Mouse (Mus musculus) kidney, adult 2 months (tissue): ENCODE measurements around the gene Cyp2d9. TPM values are rescaled to one million over a fixed set of nuclear protein-coding genes. Genes with fewer than 3 reads are reported as not detected.
"Not testable (repeated sequence)": the region's sequence is repeated elsewhere in the genome, so short reads cannot be mapped to it uniquely, and the experiment has no call there.

Experiments used
- DNase-seq: peaks from one replicate; pipeline ENCODE4 v3.0.0; 2021
- H3K27ac ChIP-seq: fragments of 200-500 bp; 2 replicates; pipeline ENCODE4 v1.5.1; 2012; ENCODE audit warnings: low read depth, low read length, control low read depth, inconsistent platforms; ENCODE audit not compliant: insufficient read depth
- H3K27me3 ChIP-seq: fragments of 200-500 bp; replicated peaks from 2 replicates; pipeline ENCODE4 v1.6.1; 2012; ENCODE audit warnings: mild to moderate bottlenecking, moderate library complexity, low read length, inconsistent platforms; ENCODE audit not compliant: control insufficient read depth, insufficient read depth
- H3K36me3 ChIP-seq: fragments of 200-500 bp; 2 replicates; pipeline ENCODE4 v1.6.1; 2012; ENCODE audit warnings: mild to moderate bottlenecking, moderate library complexity, low read length, inconsistent platforms; ENCODE audit not compliant: control insufficient read depth, insufficient read depth
- H3K4me1 ChIP-seq: fragments of 200-500 bp; 2 replicates; pipeline ENCODE4 v1.6.1; 2011; ENCODE audit warnings: low read length; ENCODE audit not compliant: control insufficient read depth, insufficient read depth
- H3K4me3 ChIP-seq: fragments of 200-500 bp; 2 replicates; pipeline ENCODE4 v1.5.1; 2011; ENCODE audit warnings: mild to moderate bottlenecking, low read depth, low read length, control low read depth; ENCODE audit not compliant: insufficient read depth
- CTCF ChIP-seq: fragments of 200-500 bp; conservative IDR thresholded peaks from 2 replicates; pipeline ENCODE4 v1.5.1; 2011; ENCODE audit warnings: low read depth, mild to moderate bottlenecking, control low read depth, low read length, moderate library complexity, mixed read lengths; ENCODE audit not compliant: insufficient read depth, insufficient read length
- POLR2A ChIP-seq: fragments of 200-500 bp; IDR thresholded peaks from one replicate; pipeline ENCODE4 v1.6.1; 2011; ENCODE audit warnings: low read depth, low read length, control low read depth
- WGBS: fragments of 180-500 bp; shearing (Covaris S2); methylation state at CpG from one replicate; pipeline ENCODE4 v1.1.7; 2018; 5-methylcytosine and 5-hydroxymethylcytosine counted together
- polyA plus RNA-seq: library from polyadenylated mRNA; depleted of rRNA; stranded (reverse); fragments of >200 nt; gene quantifications from 2 replicates; pipeline ENCODE4 v1.2.3, GENCODE M21; 2012

Cyp2d9 gene
- polyA plus RNA-seq, 1 experiment: 29.6 TPM

DNA sequence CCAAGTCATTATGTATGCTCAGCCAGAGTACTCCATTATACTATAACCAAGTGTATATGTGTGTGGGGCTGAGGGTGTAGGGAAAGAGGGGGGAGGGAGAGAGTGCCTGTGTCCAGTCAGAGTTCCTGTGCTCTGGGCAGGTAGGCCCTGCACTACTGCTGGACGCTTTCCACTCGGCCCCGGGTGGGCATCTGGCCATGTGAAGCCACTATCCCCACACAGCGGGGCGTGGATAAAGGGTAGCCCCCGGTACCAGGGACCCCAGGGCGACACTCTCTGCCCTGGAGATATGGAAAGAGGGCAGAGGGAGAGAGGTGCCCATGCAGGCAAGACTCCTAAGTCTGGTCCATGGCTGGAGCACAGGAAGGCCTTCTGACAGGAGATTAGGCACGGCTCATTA is 12.0 kb downstream of the Cyp2d9 start:
- TF ChIP-seq POLR2A: no peak
- no peak for TF ChIP-seq CTCF
- 80% methylated on average over 8 of the region's 8 CpGs for WGBS
- Histone ChIP-seq H3K27me3 (no peaks in the 10 kb centered on the region), H3K36me3 (no peaks in the 10 kb centered on the region), H3K27ac (no peak overlapping the region), H3K4me1 (no peaks in the 10 kb centered on the region; the same call in 1 of the 2 replicates), H3K4me3 (no peak overlapping the region)
- DNase-seq: no peak

DNA sequence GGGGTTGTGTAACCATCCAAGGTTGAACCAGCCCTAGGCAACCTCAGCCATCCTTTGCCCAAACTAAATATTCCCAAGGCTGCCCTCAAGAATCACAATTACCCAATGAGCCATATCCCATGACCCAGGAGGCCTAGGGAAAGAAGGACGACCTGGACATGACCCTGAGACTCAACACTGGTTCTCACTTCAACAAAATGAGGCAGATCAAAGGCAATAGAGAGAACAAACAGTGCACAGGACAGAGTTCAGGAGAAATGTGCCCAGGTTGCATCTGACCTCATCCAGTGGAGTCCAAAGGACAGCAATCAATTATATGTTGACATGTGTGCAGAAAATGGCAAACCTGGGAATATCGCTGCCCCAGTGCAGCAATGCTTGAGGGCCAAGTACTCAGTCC is 16.8 kb downstream of the Cyp2d9 start:
- not testable (repeated sequence) for H3K36me3 ChIP-seq, H3K4me3 ChIP-seq, H3K27me3 ChIP-seq, H3K4me1 ChIP-seq, H3K27ac ChIP-seq
- WGBS: 35% methylated on average over 2 of the region's 2 CpGs
- DNase-seq: peak; percentile 77

DNA sequence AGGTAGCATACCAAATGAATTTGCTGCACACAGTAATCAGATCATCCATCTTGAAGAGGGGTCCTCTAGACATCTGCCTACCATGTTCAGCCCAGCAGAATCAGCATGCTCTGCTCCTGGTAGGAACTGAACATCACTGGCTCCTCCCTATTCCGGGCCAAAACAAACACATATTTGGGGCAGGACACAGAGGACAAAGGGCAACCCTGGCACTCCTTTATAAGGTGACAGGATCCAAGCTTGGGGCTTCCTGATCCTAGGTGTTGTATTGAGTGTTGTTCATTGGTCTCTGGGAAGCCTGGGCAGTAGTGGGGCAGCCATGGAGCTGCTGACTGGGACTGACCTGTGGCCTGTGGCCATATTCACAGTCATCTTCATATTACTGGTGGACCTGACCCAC is 18.9 kb downstream of the Cyp2d9 start:
- peak; percentile 65 for DNase-seq
- H3K4me1 ChIP-seq, H3K27me3 ChIP-seq, H3K36me3 ChIP-seq, H3K27ac ChIP-seq: not testable (repeated sequence)
- H3K4me3 ChIP-seq: peak overlapping the region; percentile 10; the same call in 1 of the 2 replicates
- 72% methylated on average over 1 of the region's 1 CpGs for WGBS

DNA sequence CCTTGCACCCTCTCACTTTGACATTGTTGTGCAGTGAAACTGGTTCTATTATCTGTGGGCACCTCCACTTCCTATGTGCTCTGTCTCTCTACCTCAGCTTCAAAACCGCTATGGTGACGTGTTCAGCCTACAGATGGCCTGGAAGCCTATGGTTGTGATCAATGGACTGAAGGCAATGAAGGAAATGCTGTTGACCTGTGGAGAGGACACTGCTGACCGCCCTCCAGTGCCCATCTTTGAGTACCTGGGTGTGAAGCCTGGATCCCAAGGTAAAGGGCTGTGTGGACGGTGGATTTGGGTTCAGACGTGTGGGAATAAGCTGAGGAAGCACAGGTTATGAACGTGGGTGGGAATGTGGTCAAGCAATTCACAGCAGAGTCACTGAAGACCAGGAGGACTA is 20.3 kb downstream of the Cyp2d9 start:
- 86% methylated on average over 6 of the region's 6 CpGs for WGBS
- H3K4me1 ChIP-seq, DNase-seq, H3K27me3 ChIP-seq, H3K27ac ChIP-seq, H3K4me3 ChIP-seq, H3K36me3 ChIP-seq: not testable (repeated sequence)

DNA sequence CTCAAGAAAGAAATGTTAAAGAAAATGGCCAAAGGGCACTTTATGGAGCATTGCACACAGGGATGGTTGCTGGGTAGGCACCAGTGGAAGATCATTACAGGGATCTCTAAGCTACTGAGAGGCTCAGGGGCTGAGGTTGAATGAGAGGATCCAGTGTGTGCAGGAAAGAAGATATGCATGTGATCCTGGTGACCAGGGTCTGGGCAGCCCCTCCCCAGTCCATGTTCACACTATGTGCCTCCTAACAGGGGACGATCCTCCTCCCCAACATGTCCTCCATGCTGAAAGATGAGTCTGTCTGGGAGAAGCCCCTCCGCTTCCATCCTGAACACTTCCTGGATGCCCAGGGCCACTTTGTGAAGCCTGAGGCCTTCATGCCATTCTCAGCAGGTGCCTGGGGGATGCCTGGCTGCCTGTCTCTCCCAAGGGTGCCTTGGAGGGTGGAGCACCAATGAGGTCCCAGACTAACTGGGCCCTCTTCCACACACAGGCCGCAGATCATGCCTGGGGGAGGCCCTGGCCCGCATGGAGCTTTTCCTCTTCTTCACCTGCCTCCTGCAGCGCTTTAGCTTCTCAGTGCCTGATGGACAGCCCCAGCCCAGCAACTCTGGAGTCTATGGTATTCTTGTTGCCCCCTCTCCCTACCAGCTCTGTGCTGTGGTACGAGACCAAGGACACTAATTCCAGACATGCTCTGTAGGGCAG is 23.0 kb downstream of the Cyp2d9 start:
- 91% methylated on average over 6 of the region's 6 CpGs for WGBS

DNA sequence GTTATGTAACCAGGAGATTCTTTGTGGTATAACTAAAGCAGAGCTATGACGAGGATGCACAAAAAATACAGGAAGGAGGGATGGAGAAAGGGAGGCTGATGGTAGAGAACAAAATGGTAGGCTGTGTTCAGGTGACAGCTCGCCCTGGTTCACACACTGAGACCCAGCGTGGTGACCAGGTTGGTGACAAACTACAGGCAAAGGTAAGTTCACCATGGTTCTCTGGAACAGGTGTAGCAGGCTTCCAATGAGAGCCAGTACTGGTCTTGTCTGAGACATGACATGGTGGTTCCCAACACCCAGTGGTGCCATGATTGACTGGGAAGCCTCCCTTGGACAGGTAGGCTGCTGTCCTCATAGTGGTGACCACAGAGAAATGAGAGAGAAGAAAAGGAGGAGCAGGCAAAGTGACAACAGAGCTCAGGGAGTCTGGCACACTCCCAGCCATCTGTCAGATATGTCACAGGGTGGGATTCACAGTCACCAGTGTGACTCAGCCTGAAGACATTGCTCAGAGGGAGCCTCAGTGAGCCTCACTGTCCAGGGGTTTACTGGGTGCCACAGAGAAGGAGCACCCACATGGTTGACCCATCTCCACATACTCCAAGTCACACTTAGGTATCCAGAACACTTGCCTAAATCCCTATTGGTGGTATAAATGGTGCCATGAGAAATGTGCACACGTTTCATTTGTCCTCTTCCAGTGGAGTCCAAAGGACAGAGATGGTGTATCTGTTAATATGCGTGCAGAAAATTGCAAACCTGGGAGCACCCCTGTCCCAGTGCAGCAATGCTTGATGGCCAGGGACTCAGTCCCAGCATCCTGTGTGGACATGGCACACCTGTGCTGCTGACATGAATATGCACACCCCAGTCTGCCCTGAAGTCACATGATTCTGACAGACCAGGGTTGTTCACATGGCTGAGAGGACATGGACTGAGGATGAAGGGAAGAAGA is 24.1 kb downstream of the Cyp2d9 start:
- no peak for TF ChIP-seq POLR2A
- TF ChIP-seq CTCF: no peak
- WGBS: 73% methylated on average over 5 of the region's 5 CpGs
- no peaks in the 10 kb centered on the region for H3K36me3 ChIP-seq
- H3K4me3 ChIP-seq: no peak overlapping the region
- H3K27ac ChIP-seq: no peak overlapping the region
- no peaks in the 10 kb centered on the region for H3K27me3 ChIP-seq
- H3K4me1 ChIP-seq: no peaks in the 10 kb centered on the region
- DNase-seq: no peak

More for the DNA sequence above, 23.0 kb downstream of the Cyp2d9 start:
- not testable (repeated sequence) for H3K4me1 ChIP-seq, H3K4me3 ChIP-seq, H3K27me3 ChIP-seq, H3K36me3 ChIP-seq, DNase-seq, H3K27ac ChIP-seq

DNA sequence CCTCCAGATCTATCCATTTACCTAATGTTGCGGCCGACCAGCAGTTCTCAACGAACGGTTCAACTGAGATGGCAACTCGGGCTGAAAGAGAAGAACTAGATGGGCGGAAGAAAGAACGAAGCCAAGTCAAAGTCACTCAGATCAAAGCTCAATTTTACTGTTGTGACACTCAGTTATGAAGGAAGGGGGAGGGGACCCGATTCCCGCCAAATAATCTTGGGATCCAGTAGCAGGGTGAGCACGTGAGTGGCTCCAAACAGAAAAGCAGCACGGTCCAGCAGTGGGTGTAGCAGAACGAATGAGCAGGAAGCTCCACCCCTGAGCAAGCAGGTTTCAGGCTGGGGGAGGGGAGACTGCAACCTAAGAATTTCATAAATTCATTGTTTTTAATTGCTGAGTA is 26.0 kb downstream of the Cyp2d9 start:
- not testable (repeated sequence) for H3K36me3 ChIP-seq, H3K27ac ChIP-seq, H3K27me3 ChIP-seq, H3K4me3 ChIP-seq, H3K4me1 ChIP-seq
- WGBS: 76% methylated on average over 12 of the region's 12 CpGs
- peak; percentile 60 for DNase-seq

DNA sequence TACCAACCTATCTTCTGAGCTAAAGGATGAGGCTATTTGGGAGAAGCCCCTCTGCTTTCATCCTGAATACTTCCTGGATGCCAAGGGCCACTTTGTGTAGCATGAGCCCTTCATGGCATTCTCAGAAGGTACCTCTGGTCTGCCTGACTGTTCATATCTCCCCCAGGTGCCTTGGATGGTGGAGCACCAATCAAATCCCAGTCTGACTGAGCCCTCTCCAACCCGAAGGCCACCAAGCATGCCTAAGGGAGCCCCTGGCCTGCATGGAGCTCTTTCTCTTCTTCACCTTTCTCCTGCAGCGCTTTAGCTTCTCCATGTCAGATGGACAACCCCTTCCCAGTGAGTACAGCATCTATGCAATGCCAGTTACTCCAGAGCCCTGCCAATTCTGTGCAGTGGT is 31.5 kb downstream of the Cyp2d9 start:
- no peak for DNase-seq
- no peak overlapping the region for H3K4me3 ChIP-seq
- TF ChIP-seq POLR2A (no peak), CTCF (no peak)
- no peaks in the 10 kb centered on the region for H3K4me1 ChIP-seq
- no peaks in the 10 kb centered on the region for H3K27me3 ChIP-seq
- H3K27ac ChIP-seq: no peak overlapping the region
- no peaks in the 10 kb centered on the region for H3K36me3 ChIP-seq
- WGBS: 87% methylated on average over 2 of the region's 2 CpGs

DNA sequence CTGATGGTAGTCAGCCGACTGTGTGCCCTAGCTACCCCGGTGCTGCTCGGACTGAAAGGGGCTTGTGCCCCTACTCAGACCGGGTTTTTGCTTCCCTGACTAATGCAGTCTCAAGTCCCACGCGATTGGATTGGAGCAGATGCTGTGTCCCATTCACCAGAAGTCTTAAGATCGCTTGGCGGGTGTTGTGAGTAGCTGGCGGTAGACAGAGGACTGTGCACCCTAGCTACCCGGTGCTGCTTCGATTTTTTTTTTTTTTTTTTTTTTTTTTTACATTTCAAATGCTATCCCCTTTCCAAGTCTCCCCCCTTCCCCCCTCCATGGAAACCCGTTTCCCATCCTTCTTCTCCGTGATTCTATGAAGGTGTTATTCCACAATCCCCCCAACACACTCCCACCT is 61.0 kb downstream of the Cyp2d9 start:
- not testable (repeated sequence) for H3K4me1 ChIP-seq, H3K36me3 ChIP-seq, H3K27ac ChIP-seq, DNase-seq, H3K27me3 ChIP-seq, H3K4me3 ChIP-seq
- 73% methylated on average over 13 of the region's 13 CpGs for WGBS
